Mouse (Mus musculus) lung, adult 2 months (tissue): ENCODE results near the gene Pank4.

Source experiments
- CTCF ChIP-seq: fragments of 200-500 bp; IDR thresholded peaks from 2 replicates; pipeline ENCODE4 v1.5.1; 2011; ENCODE audit warnings: mild to moderate bottlenecking, low read length, control low read depth; ENCODE audit not compliant: insufficient read depth
- POLR2A ChIP-seq: fragments of 200-500 bp; IDR thresholded peaks from 2 replicates; pipeline ENCODE4 v1.6.1; 2011; ENCODE audit warnings: low read depth, mild to moderate bottlenecking, control low read depth, low read length, borderline replicate concordance; ENCODE audit errors: extremely low read depth

GRCm38 (mm10) chr4:154985151-154985777 is 21.3 kb downstream of the Pank4 start:
- TF ChIP-seq CTCF = no peak
- TF ChIP-seq POLR2A = no peak
